Mouse (Mus musculus) liver (tissue): ENCODE data around the gene Frem1.

Source experiments
- DNase-seq: peaks from one replicate; pipeline ENCODE4 v3.0.0-alpha.2; 2020; ENCODE audit warnings: mixed read lengths

Gene Frem1

GRCm38 (mm10) chr4:82867111-82867510 is 185.0 kb downstream of the Frem1 start:
- no peak for DNase-seq

DNA sequence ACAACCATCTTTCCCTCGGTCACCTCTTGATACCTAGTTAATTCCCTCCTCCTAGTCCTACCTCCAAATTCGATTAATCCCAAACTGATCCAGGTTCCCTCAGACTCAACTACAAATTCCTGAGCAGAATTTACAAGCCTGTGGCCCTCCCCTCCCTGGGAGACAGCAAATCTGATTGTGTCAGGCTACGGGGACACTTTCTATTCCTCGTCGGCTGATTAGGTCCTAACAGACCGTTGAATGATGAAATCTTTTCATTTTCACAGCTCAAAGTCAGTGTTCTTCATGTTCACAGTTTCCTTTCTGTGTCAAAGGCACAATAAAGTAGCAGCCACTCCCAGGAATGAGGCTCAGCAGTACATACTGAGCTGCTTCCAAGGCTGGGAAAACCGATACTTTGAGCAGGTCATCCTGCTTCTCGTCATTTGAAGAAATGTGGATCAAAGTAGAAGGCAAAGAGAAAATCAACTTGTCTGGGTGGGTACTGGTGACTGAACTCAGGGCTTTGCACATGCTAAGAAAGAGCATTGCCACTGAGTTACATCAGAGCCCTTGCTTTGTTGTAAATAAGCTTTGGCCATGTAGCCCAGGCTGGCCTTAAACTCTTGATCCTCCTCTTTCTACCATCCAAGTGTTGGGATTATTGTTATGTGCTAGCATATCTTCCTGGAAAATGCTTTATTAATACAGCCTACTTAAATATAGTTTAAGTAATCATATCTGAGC is 187.0 kb downstream of the Frem1 start:
- DNase-seq = no peak

GRCm38 (mm10) chr4:82863316-82863715 is 188.8 kb downstream of the Frem1 start:
- no peak for DNase-seq

DNA sequence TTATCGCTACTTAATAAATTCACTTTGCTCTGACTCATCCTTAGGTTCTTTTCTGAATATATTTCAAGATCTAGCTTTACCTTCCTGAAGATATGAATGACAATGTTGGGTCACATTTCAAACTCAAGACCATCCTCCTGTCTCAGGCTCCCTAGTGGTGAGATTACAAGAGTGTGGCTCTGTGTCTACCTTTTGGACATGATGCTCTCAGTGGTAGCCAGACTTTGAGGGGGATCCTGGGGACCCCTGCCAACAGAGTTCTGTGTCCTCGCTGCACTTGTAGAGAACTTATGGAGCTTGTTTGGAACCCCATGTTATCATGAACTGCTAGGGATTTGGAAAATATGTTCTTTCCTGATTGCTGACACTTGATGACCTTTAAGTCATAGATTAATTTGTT is 190.7 kb downstream of the Frem1 start:
- no peak for DNase-seq

DNA sequence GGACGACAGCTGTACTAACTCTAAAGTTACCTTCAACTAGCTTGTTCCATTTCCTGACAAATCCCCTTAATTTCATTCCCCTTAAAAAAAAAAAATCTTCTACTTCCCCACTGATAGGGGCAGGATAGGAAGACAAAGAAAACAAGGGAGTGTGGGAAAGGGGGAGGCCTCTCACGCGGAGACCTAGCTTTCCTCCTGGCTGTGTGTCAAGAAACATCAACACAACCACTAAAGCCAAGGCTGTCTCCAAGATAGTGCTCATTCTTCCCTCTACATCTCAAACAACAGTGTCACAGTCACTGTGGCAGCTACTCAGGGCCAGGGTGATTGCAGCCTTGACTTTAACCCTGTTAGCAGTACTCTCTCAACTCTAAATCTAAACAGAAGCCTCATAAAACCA is 191.6 kb downstream of the Frem1 start:
- DNase-seq = no peak

DNA sequence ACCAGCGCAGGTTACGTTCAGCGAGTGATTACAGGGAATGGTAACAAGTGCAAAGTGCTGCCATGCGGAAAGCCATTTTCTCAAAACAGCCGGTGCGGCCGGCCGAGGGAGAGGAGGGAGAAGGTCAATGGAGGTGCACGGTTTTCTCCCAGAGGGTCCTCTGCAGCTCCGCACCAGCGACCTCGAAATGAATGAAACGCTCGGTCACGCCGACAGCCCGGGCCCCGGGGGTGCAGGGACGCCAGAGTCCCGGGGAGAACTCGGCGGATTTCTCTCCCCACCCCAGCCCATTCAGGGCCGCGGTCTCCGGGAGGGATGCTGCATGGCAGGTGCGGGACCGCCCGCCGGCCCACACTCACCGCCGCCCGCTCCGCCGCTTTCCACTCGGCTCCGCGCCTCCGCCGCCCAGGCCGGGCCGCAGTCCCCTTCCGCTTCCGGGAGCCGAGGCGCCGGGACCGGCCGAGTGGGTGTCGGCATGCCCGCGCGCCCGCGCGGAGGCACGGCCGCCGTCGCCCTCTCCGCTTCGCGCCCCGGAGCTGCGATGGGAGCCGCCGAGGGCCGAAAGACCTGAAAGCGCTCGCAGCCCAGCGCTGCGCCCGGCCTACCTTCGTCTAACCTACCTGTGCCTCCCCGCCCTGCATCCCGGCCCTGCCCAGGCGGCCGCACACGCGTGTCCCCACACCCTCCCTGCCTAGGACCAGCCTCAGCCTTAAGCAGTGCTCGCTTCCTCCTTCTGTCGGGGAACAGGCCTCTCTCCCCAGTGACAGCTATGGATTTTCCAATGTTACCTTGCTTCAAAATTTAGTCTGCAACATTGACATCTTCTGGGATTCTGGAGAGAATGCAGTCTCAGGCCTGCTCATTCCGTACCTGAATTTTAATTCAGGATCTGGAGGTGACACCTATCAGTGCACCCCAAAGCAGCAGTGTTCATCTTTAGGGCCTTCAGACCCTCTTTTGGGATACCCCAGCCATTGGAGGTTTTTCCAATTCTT is 192.7 kb downstream of the Frem1 start, which contains the start of gene Zdhhc21:
Gene Zdhhc21 (minus strand): TSS at position 828 of the 995 bp plus-strand sequence.
- DNase-seq = peak; percentile 71

GRCm38 (mm10) chr4:82858431-82859010 is 193.6 kb downstream of the Frem1 start:
- no peak for DNase-seq

GRCm38 (mm10) chr4:82856986-82857385 is 195.2 kb downstream of the Frem1 start:
- no peak for DNase-seq

GRCm38 (mm10) chr4:82853809-82854208 is 198.3 kb downstream of the Frem1 start:
- no peak for DNase-seq

- peak; percentile 41 for DNase-seq
Observed at GRCm38 (mm10) chr4:82848552-82849234, 203.4 kb downstream of the Frem1 start.
